ENCODE assay signal across 8 mouse cellular contexts in genomic region chr2:168600750-168601490, GRCm38 (mm10). TPM values are rescaled to one million over a fixed set of nuclear protein-coding genes. Genes with fewer than 3 reads are reported as not detected.
DNase-seq lines count a peak whose midpoint lies in the region; ATAC-seq lines count a peak whose summit lies in the region.

No protein-coding gene starts in this region.

- H3K9me3 ChIP-seq in hindbrain, embryonic 12.5 days (replicated peaks): no peaks in the 10 kb centered on the region
- no peaks in the 10 kb centered on the region for H3K9me3 ChIP-seq in limb, embryonic 12.5 days

- H3K4me2 ChIP-seq in hindbrain, embryonic 12.5 days (replicated peaks): peak overlapping the region; percentile 72
- peak overlapping the region; percentile 80 for H3K4me2 ChIP-seq in limb, embryonic 12.5 days

- H3K4me1 ChIP-seq in hindbrain, embryonic 12.5 days: peaks cover 33% of the 10 kb centered on the region
- peaks cover 57% of the 10 kb centered on the region for H3K4me1 ChIP-seq in limb, embryonic 12.5 days (replicated peaks)

- ATAC-seq in hindbrain, embryonic 12.5 days (ENCODE audit: low FRiP score): peak; percentile 52
- ATAC-seq in limb, embryonic 12.5 days (ENCODE audit: insufficient number of reproducible peaks, insufficient read depth, low FRiP score, low TSS enrichment, low read depth): peak; percentile 41; the same call in 1 of the 2 replicates

- WGBS in hindbrain, embryonic 12.5 days: under 1% methylated on average over 32 of the region's 32 CpGs
- WGBS in limb, embryonic 12.5 days: under 1% methylated on average over 32 of the region's 32 CpGs

- H3K36me3 ChIP-seq in hindbrain, embryonic 12.5 days: no peaks in the 10 kb centered on the region
- H3K36me3 ChIP-seq in limb, embryonic 12.5 days: no peaks in the 10 kb centered on the region

- H3K4me3 ChIP-seq in hindbrain, embryonic 12.5 days: peak overlapping the region; percentile 45
- H3K4me3 ChIP-seq in limb, embryonic 12.5 days (replicated peaks): peak overlapping the region; percentile 57

- H3K27me3 ChIP-seq in hindbrain, embryonic 12.5 days: peaks cover 57% of the 10 kb centered on the region
- H3K27me3 ChIP-seq in limb, embryonic 12.5 days: peaks cover 52% of the 10 kb centered on the region

- DNase-seq in thymus, postnatal 4 days: peak; percentile 53
- no peak for DNase-seq in thymus, postnatal 25 days
- DNase-seq in embryo, embryonic 11 days: peak; percentile 53
- DNase-seq in retina, postnatal 7 days (ENCODE audit: low read depth, low spot score): peak; percentile 21
- no peak for DNase-seq in thymus, postnatal 0 days (ENCODE audit: low spot score)
- DNase-seq in urinary bladder, adult 2 months (ENCODE audit: low spot score): no peak

- H3K9ac ChIP-seq in hindbrain, embryonic 12.5 days: peak overlapping the region; percentile 54
- peak overlapping the region; percentile 70 for H3K9ac ChIP-seq in limb, embryonic 12.5 days (replicated peaks)

- peak overlapping the region; percentile 60 for H3K27ac ChIP-seq in hindbrain, embryonic 12.5 days
- peak overlapping the region; percentile 94 for H3K27ac ChIP-seq in limb, embryonic 12.5 days

RNA-seq across cellular contexts. Expression of gene Nfatc2, which starts 0.5 kb away (rescaled TPM):
- polyA plus RNA-seq in hindbrain, embryonic 12.5 days (2016; fragmentation: Nextera tagmentation; extraction: Ambion mirVana): 2.2 and 2.4 TPM in 2 replicates
- polyA plus RNA-seq in limb, embryonic 12.5 days (2016; fragmentation: Nextera tagmentation; extraction: Ambion mirVana): 5.3 and 5.5 TPM in 2 replicates
- 3.1 and 4.0 TPM in 2 replicates for polyA plus RNA-seq in thymus, postnatal 0 days (2015; fragmentation: Nextera tagmentation; extraction: Ambion mirVana)
- polyA plus RNA-seq in urinary bladder, adult 2 months (2012; rRNA removed): 2.4 and 4.9 TPM in 2 replicates

Comparison
In these comparisons a context has a peak if more than half of its experiments do, and no peak if none do; other contexts are left out.
1. DNase-seq: peak in thymus, postnatal 4 days (single experiment), embryo, embryonic 11 days (single experiment) and retina, postnatal 7 days (single experiment); none in thymus, postnatal 25 days (single experiment), thymus, postnatal 0 days (single experiment) and urinary bladder, adult 2 months (single experiment).